Mouse (Mus musculus): ENCODE measurements at regions not wholly inside any gene's neighbourhood (a gene's known extent, or its start where the extent isn't known, plus 50 kb on each side); places are given as distances from the start of the nearest gene placed in this dataset.

DNA sequence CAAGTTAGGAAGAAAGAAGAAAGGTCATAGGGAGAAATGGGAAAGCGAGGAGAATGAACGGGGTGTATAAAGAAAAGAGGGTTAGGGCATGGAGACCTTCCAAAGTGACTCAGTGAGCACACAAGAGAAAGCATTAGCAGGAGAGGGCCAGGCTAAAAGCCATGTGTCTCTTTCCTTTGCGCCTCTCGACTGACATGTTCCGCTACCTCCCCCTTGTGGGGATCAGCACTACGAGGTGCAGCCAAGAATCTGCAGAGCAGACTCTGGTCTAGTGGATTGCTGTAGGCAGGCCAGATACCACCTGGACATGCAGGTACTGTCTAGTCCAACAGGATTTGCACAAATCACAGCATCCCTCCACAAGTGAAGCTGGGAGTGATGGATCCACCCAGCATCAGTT is 54.0 kb downstream of the Kcna5 start:
- 71% methylated on average over 6 of the region's 6 CpGs for WGBS

DNA sequence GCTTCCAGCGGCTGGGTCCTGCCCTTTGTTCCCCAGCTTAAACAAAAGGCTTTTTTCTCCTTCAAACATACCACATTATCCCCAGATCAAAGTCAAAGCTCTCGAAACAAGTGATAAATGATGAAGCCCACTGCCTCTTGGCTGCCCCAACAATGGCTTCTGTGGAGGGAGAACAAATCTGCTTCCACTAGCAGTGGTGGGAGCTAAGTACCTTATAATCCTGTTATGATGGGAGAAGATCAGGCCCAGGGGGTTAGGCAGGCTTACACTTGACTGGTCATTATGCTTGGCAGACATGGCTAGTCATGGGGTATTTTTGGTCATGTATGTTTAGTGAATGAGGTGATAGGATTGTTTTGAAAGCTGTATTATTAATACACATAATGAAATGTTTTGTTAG is 57.7 kb downstream of the Kcna5 start:
- WGBS = 15% methylated on average over 2 of the region's 2 CpGs
- peaks cover 14% of the 10 kb centered on the region for H3K4me1 ChIP-seq (replicated peaks)
- DNase-seq (ENCODE audit: low spot score) = no peak
- no peak overlapping the region for H3K4me3 ChIP-seq
- 0 out of 2 replicates have a peak overlapping the region, but pooled peaks have one; percentile 40 for H3K27ac ChIP-seq
- 0 out of 2 replicates have a peak, but pooled peaks cover 6% of the 10 kb centered on the region for H3K27me3 ChIP-seq (ENCODE audit: insufficient read depth, poor library complexity, severe bottlenecking)
- H3K9me3 ChIP-seq = no peaks in the 10 kb centered on the region
- no peaks in the 10 kb centered on the region for H3K36me3 ChIP-seq

More for the DNA sequence above, 54.0 kb downstream of the Kcna5 start:
- Histone ChIP-seq H3K27me3 (ENCODE audit: insufficient read depth, poor library complexity, severe bottlenecking) (0 out of 2 replicates have a peak, but pooled peaks cover 6% of the 10 kb centered on the region), H3K9me3 (no peaks in the 10 kb centered on the region), H3K27ac (no peak overlapping the region), H3K4me3 (no peak overlapping the region), H3K36me3 (no peaks in the 10 kb centered on the region), H3K4me1 (replicated peaks) (peaks cover 17% of the 10 kb centered on the region)
- no peak for DNase-seq (ENCODE audit: low spot score)

DNA sequence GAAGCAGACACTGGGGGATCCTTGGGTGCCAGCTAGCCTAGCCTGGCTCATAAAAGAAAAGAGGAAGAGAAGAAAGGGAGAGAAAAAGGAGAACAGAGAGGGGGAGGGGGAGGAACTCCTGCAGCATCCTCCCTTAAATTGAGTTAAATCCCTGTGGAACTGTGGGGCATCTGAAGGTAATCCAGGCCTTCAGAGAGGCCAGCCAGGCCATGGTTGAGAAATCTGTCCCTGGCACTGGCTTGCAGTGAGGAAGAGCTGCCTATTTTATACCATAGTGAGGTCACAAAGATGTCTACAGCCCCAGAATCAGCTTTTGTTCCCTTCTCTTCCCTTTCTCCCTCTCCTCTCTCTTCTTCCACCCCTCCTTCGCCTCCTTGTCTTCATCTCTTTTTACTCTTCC is 58.5 kb downstream of the Kcna5 start:
- Histone ChIP-seq H3K27me3 (ENCODE audit: insufficient read depth, poor library complexity, severe bottlenecking) (0 out of 2 replicates have a peak, but pooled peaks cover 6% of the 10 kb centered on the region), H3K9me3 (no peaks in the 10 kb centered on the region), H3K36me3 (no peaks in the 10 kb centered on the region), H3K27ac (peak overlapping the region; percentile 57), H3K4me1 (replicated peaks) (peaks cover 14% of the 10 kb centered on the region), H3K4me3 (no peak overlapping the region)
- DNase-seq (ENCODE audit: low spot score) = no peak
- 67% methylated on average over 1 of the region's 1 CpGs for WGBS

DNA sequence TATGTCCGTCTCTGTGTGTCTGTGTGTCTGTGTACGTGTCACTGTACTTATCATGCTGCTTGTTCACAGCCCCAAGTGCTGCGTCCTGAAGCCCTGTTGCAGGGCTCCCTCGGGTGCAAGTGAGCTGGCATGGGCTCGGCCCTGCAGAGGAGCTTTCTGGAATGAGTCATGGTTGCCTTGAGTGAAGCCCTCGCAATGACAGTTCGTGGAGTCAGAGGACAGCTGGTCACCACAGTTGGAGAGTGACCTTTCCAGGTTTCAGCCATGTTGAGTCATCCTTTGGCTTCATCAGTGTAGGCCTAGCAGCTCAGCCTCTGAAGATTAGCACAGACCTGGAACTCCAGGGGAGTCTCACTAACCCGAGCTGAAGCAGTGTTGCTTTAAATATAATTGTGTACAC is 59.7 kb downstream of the Kcna5 start:
- H3K27me3 ChIP-seq (ENCODE audit: insufficient read depth, poor library complexity, severe bottlenecking) = 0 out of 2 replicates have a peak, but pooled peaks cover 6% of the 10 kb centered on the region
- peaks cover 19% of the 10 kb centered on the region for H3K4me1 ChIP-seq (replicated peaks)
- H3K36me3 ChIP-seq = no peaks in the 10 kb centered on the region
- DNase-seq (ENCODE audit: low spot score) = no peak
- no peaks in the 10 kb centered on the region for H3K9me3 ChIP-seq
- H3K4me3 ChIP-seq = no peak overlapping the region
- 87% methylated on average over 8 of the region's 8 CpGs for WGBS
- no peak overlapping the region for H3K27ac ChIP-seq

DNA sequence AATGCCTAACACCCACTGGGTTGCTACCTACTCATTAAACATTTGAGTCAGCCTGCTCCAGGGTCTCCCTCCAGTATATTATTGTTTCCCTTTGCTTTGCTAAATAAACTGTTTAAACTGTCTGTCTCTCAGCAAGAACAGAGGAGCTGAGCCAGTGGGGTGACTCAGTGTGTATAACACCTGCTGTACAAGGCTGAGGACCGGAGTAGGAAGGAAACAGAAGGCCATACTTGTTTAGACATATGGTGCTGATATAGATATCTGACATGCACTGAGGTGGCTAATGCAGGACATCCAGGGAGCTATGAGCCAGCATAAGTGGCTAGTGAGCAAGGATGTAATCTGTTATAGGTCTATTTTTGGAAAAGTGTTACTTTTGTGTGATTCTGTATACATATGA is 81.5 kb downstream of the Kcna5 start:
- H3K27me3 ChIP-seq (ENCODE audit: insufficient read depth, poor library complexity, severe bottlenecking) = no peaks in the 10 kb centered on the region
- H3K9me3 ChIP-seq = no peaks in the 10 kb centered on the region
- H3K4me3 ChIP-seq = no peak overlapping the region
- DNase-seq (ENCODE audit: low spot score) = no peak
- H3K27ac ChIP-seq = no peak overlapping the region
- H3K36me3 ChIP-seq = no peaks in the 10 kb centered on the region
- 56% methylated on average over 1 of the region's 1 CpGs for WGBS
- 0 out of 2 replicates have a peak, but pooled peaks cover 2% of the 10 kb centered on the region for H3K4me1 ChIP-seq (replicated peaks)

DNA sequence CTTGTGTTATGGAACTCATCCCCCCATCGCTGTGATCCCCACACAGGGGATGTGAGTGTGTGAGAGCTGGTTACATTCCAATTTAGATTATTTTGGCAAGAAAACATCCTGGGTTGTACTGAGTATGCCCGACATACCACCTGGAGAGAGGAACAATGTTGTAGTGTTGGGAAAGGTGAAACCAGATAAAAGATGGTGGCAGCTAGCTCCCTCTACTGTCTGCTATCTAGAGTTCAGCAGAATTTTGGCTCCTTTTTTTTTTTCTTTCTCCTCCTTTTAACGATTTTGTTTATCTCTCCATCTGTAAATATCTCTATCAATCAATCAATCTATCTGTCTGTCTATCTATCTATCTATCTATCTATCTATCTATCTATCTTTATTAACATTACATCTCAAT is 89.7 kb downstream of the Kcna5 start:
- DNase-seq (ENCODE audit: low spot score) = no peak
- WGBS = 25% methylated on average over 3 of the region's 3 CpGs
- no peaks in the 10 kb centered on the region for H3K9me3 ChIP-seq
- H3K36me3 ChIP-seq = no peaks in the 10 kb centered on the region
- H3K27me3 ChIP-seq (ENCODE audit: insufficient read depth, poor library complexity, severe bottlenecking) = no peaks in the 10 kb centered on the region
- H3K4me3 ChIP-seq = no peak overlapping the region
- no peaks in the 10 kb centered on the region for H3K4me1 ChIP-seq (replicated peaks)
- no peak overlapping the region for H3K27ac ChIP-seq

DNA sequence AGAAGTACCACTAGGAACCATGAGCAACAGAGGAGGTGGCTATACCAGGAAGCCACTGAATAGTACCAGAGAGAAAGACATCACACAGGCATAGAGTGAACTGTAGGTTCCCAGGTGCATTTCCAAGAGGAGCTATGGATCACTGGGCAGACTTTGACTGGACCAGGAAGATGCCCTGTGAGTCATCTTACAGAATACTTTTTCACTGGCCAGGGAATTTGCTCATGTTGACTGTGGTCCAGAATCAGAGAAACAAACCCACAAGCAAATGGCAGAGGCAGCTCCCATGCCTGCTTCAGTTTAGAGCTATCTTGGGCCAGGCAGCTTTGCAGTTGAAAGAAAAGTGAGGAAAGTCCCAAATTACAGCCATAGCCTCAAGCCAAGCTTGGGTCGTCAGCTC is 95.0 kb downstream of the Kcna5 start:
- Histone ChIP-seq H3K4me1 (replicated peaks) (no peaks in the 10 kb centered on the region), H3K27me3 (ENCODE audit: insufficient read depth, poor library complexity, severe bottlenecking) (no peaks in the 10 kb centered on the region), H3K9me3 (no peaks in the 10 kb centered on the region), H3K4me3 (no peak overlapping the region), H3K36me3 (no peaks in the 10 kb centered on the region), H3K27ac (no peak overlapping the region)
- no peak for DNase-seq (ENCODE audit: low spot score)
- whole genome bisulfite sequencing = 71% methylated on average over 1 of the region's 1 CpGs

DNA sequence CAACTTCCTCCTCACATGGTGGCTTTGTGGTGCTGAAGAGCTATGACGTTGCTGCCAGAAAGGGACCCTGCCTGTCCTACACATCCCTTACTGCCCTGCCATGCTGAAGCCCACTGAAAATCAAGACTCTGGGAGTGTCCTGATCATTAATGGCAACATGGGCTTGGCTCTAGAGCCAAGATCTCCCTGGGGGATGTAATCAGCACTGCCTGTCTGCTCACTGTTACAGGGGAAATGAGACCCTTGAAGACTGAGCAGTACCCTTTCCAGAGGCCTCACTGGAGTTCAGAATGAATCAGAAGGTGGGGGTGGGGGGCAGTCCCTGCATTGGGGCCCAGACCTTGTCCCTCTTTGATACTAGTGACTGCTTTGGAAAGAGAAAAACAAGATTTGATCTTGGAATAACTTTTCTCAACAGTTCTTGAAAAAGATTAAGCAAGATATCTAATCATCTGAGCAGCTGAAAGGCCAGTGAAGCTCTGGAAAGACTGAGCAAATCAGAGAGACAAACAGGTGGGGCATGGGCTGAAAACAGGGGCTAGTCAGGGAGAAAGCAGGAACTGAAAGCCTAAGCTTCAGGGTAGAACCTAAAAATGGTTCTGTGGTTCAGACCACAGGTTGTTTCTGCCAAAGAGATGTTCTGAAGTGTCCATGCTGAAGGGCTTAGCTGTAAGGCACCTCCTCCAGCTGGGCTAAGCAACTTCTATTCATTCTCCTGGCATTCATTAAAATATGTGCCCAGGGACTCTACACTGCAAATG is 97.1 kb downstream of the Kcna5 start:
- Histone ChIP-seq H3K9me3 (no peaks in the 10 kb centered on the region), H3K36me3 (no peaks in the 10 kb centered on the region), H3K27me3 (ENCODE audit: insufficient read depth, poor library complexity, severe bottlenecking) (no peaks in the 10 kb centered on the region), H3K4me3 (no peak overlapping the region), H3K4me1 (replicated peaks) (no peaks in the 10 kb centered on the region), H3K27ac (no peak overlapping the region)
- 73% methylated on average over 1 of the region's 1 CpGs for WGBS
- DNase-seq (ENCODE audit: low spot score) = no peak

DNA sequence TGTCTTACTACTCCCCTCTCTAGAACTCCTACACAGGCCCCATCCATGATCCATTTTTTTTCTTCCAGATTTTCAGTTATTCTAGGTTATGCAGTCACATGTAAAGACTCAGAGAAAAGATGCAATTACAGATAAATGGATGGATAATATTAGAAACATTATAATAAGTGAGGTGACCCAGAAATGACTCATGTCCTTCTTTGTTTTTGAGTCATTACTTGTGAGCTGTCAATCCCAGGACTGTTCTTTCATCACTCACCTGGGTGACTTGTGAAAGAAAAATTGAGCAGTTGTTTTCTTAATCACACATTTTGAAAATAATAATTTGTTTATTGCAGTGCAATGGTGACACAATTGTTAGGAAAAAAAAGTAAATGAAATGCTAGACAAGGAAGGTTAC is 108.0 kb downstream of the Kcna5 start:
- Histone ChIP-seq H3K9me3 (no peaks in the 10 kb centered on the region), H3K36me3 (no peaks in the 10 kb centered on the region), H3K4me3 (no peak overlapping the region)

DNA sequence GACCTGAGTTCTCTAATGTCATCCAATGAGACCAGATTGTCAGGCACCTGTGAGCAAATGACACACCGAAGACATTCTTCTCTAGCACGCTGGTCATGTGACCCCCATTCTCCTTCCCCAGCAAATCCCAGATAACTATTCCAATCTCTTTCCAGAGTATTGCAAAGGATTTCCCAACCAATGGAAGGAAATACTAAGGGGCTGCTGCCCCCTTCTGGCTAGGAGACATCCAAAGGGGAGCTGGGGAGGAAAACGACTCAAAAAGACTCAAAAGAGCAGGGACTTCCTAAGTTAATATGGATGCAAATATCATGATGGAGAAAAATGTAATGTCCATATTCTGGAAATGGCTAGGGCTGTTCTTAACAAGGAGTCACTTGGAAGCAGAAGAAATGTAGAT is 129.5 kb downstream of the Kcna5 start:
- DNase-seq (ENCODE audit: low spot score) = peak; percentile 24
- Histone ChIP-seq H3K27ac (no peak overlapping the region), H3K27me3 (ENCODE audit: insufficient read depth, poor library complexity, severe bottlenecking) (no peaks in the 10 kb centered on the region), H3K4me3 (no peak overlapping the region), H3K4me1 (replicated peaks) (no peaks in the 10 kb centered on the region), H3K36me3 (no peaks in the 10 kb centered on the region), H3K9me3 (no peaks in the 10 kb centered on the region)
- WGBS = 50% methylated on average over 3 of the region's 3 CpGs

More for the DNA sequence above, 108.0 kb downstream of the Kcna5 start:
- no peak for DNase-seq (ENCODE audit: low spot score)
- H3K27ac ChIP-seq = no peak overlapping the region
- no peaks in the 10 kb centered on the region for H3K4me1 ChIP-seq (replicated peaks)
- no peaks in the 10 kb centered on the region for H3K27me3 ChIP-seq (ENCODE audit: insufficient read depth, poor library complexity, severe bottlenecking)

DNA sequence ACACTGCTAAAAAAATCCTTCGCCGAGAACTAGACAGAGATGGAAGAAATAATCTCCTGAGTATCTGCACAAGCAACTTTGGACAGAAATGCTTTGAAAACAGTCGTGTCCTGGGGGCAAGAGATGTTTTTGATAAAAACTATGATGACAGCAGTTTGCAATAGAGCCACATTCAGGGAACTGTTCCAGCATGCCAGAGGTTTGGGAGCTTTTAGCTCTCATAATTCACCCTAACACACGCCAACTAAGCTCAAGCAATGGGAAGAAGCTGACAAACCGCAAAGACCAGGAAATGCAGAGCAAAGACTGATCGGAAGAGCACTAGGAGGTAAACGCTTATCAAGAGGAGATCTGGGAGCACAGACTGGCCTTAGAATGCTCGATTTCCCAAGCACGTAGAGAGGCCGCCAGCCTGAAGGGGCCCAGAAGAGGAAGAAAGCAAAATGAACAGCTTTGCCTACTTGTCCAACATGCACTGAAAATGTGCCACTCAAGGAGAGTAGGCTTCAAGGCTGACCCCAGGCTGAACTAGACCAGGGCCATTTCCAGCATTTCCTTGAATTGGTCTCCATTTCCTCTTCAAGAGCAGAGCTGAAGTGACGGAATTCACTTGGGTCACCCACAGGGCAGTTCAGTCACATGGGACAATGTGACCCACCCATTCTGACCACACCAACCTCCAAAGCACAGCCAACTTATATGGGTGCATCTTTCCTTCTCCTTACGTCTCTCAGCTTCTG is 130.7 kb downstream of the Kcna5 start:
- no peaks in the 10 kb centered on the region for H3K36me3 ChIP-seq
- no peak overlapping the region for H3K27ac ChIP-seq
- DNase-seq (ENCODE audit: low spot score) = no peak
- no peaks in the 10 kb centered on the region for H3K27me3 ChIP-seq (ENCODE audit: insufficient read depth, poor library complexity, severe bottlenecking)
- H3K9me3 ChIP-seq = no peaks in the 10 kb centered on the region
- H3K4me3 ChIP-seq = no peak overlapping the region
- 80% methylated on average over 12 of the region's 12 CpGs for WGBS
- no peaks in the 10 kb centered on the region for H3K4me1 ChIP-seq (replicated peaks)

DNA sequence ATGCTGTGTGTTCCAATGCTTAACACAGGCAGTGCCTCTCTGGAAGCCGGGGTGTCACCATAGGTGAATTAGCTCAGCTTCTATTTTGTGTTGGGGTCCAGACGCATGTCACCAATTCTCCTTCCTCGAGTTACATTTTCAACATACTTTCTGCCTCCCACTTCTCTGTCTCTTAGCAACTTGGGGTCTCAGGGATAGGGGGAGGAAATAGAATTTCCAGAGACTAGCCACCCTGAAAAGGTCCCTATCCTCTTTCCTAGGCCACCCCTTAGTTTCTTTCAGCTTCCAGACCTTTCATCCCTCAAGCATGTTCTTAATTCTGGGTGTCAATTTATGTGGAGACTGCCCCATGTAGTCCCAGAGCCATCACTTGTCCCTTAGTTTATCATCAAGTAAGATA is 135.6 kb downstream of the Kcna5 start:
- 81% methylated on average over 3 of the region's 3 CpGs for WGBS
- no peaks in the 10 kb centered on the region for H3K9me3 ChIP-seq
- H3K4me3 ChIP-seq = no peak overlapping the region
- DNase-seq (ENCODE audit: low spot score) = no peak
- H3K36me3 ChIP-seq = no peaks in the 10 kb centered on the region
- H3K4me1 ChIP-seq (replicated peaks) = 0 out of 2 replicates have a peak, but pooled peaks cover 3% of the 10 kb centered on the region
- H3K27ac ChIP-seq = no peak overlapping the region
- no peaks in the 10 kb centered on the region for H3K27me3 ChIP-seq (ENCODE audit: insufficient read depth, poor library complexity, severe bottlenecking)

DNA sequence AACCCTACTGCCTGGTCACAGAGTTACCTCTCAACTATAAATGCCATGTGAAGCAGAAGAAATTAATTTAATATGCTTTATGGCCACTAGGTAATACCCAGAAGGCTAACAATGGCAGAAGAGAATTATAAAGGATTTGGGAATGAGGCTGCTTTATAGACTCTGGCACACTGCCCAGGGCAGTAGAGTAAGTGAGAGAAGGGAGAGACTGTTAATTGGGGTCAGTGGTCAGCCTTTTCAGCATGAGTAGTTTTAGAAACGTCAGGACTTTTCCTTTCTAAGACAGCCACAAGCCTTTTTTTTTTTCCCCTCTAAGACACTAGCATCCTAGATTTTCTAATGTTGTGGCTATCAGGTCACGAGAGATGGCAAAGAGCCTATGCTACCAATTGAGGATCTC is 136.6 kb downstream of the Kcna5 start:
- Histone ChIP-seq H3K4me1 (replicated peaks) (0 out of 2 replicates have a peak, but pooled peaks cover 3% of the 10 kb centered on the region), H3K4me3 (no peak overlapping the region), H3K27me3 (ENCODE audit: insufficient read depth, poor library complexity, severe bottlenecking) (no peaks in the 10 kb centered on the region), H3K27ac (no peak overlapping the region), H3K9me3 (no peaks in the 10 kb centered on the region), H3K36me3 (no peaks in the 10 kb centered on the region)
- 60% methylated on average over 2 of the region's 2 CpGs for WGBS
- DNase-seq (ENCODE audit: low spot score) = no peak

Measured in hindbrain, embryonic 10.5 days (tissue).